Mouse (Mus musculus): ENCODE measurements around the gene Scml4. TPM values are rescaled to one million over a fixed set of nuclear protein-coding genes. Genes with fewer than 3 reads are reported as not detected.

Gene Scml4
- 16.1 and 26.8 TPM in 2 replicates for polyA plus RNA-seq (2012; rRNA removed; ENCODE audit: low replicate concordance)

GRCm38 (mm10) chr10:42860159-42860911 lies at the start of gene Scml4:
Gene Scml4, plus strand, starts transcription at chr10:42860370.

Other genes starting within 250 kb of the Scml4 start
- gene Sec63, start 98.9 kb upstream of the Scml4 start, polyA plus RNA-seq (2012; rRNA removed; ENCODE audit: low replicate concordance), result 7.8 and 10.0 TPM in 2 replicates

Data from mammary gland, adult 2 months (tissue).